Mouse (Mus musculus): ENCODE measurements at regions not wholly inside any gene's neighbourhood (a gene's known extent, or its start where the extent isn't known, plus 50 kb on each side); places are given as distances from the start of the nearest gene placed in this dataset.

DNA sequence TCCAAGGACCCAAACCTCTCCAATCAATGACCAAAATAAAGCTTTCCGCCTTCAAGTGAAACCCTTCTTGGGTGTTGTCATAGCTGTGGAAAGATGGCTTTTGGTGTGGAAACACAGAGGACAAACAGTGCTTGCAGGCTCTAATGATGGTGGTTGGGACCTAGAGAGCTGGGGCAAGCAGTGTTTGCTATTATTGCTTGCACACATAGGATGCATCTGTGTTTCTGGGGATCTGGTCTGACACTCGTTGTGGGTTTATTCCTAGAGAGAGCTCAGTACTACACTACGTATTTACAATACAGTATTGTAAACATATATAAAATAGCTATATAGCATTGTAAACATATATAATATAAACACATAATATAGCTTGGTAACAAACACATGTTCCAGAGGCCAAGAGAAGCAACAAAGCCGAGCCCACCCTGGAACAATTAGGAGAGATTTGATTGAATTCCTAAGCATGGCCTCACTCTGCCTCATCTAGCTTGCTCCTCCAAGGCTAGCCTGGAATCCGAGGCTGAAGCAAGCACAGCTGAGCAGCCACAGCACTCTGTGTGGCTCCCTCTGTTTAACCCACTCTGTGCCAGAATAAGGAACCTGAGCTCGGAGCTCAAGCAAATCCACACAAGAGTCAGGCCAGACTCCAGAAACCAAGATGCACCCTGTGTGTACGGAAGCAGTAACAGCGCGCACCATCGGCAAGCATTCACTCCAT, 200.7 kb upstream of the Lrig3 start:
- Histone ChIP-seq H3K4me1 (ENCODE audit: control insufficient read depth, insufficient read depth, low read length) (no peaks in the 10 kb centered on the region), H3K36me3 (ENCODE audit: control insufficient read depth, insufficient read depth, low read length) (no peaks in the 10 kb centered on the region), H3K27me3 (ENCODE audit: control insufficient read depth, insufficient read depth, low read length) (no peaks in the 10 kb centered on the region), H3K9me3 (ENCODE audit: control insufficient read depth, low read depth, low read length) (peaks cover 8% of the 10 kb centered on the region; the same call in 1 of the 2 replicates), H3K4me2 (replicated peaks; ENCODE audit: low read depth, low read length) (no peak overlapping the region), H3K4me3 (ENCODE audit: low read depth, low read length) (no peak overlapping the region), H3K9ac (replicated peaks; ENCODE audit: low read depth, low read length) (no peak overlapping the region), H3K27ac (ENCODE audit: low read length) (peak overlapping the region; percentile 55; the same call in 1 of the 2 replicates)
- peak; percentile 37; the same call in 1 of the 2 replicates for ATAC-seq (ENCODE audit: insufficient number of reproducible peaks, insufficient read depth, low FRiP score, low read depth)
- WGBS: 67% methylated on average over 10 of the region's 10 CpGs

DNA sequence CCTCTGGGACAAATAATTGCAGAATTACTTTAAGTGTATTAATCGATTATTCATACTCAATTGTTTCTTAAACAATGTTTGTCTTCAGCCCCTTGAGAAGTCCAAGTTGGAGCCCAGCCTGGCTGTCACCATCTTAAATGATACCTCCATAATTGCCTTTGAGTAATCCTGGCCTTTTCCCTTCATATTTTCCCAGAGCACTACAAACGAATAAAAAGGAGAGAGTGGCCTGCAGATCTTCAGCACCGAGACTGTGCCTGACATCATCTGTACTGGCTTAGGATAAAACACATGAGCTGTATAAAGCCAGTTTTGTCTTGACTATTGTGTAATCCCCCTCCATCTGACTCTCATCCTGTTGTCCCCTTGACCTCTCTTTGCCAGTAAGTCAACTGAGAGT, 197.7 kb upstream of the Lrig3 start:
- no peak for ATAC-seq (ENCODE audit: insufficient number of reproducible peaks, insufficient read depth, low FRiP score, low read depth)
- Histone ChIP-seq H3K27ac (ENCODE audit: low read length) (no peak overlapping the region), H3K4me1 (ENCODE audit: control insufficient read depth, insufficient read depth, low read length) (no peaks in the 10 kb centered on the region), H3K4me2 (replicated peaks; ENCODE audit: low read depth, low read length) (no peak overlapping the region), H3K9me3 (ENCODE audit: control insufficient read depth, low read depth, low read length) (no peaks in the 10 kb centered on the region), H3K36me3 (ENCODE audit: control insufficient read depth, insufficient read depth, low read length) (no peaks in the 10 kb centered on the region), H3K4me3 (ENCODE audit: low read depth, low read length) (no peak overlapping the region), H3K9ac (replicated peaks; ENCODE audit: low read depth, low read length) (no peak overlapping the region), H3K27me3 (ENCODE audit: control insufficient read depth, insufficient read depth, low read length) (no peaks in the 10 kb centered on the region)
- 55% methylated on average over 3 of the region's 3 CpGs for WGBS

DNA sequence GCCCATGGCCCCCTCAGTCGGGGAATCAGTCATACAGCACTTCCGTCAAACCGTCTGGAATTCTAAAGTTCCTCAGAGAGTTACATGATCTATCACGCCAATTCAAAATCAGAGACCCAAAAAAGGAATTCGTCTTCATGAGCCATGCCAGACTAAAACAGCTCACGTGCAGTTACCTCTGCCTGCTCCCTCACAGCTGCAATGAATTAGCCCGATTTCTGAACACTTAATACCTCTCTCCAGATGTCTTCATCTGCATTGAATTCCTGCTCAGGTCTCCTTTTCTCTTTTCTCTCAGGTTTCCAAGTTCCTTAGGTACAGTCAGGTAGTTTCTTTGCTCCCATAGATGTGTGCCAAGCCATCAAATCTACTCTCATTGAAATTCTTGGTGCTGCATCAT, 192.4 kb upstream of the Lrig3 start:
- no peaks in the 10 kb centered on the region for H3K36me3 ChIP-seq (ENCODE audit: control insufficient read depth, insufficient read depth, low read length)
- ATAC-seq (ENCODE audit: insufficient number of reproducible peaks, insufficient read depth, low FRiP score, low read depth): no peak
- WGBS: 54% methylated on average over 7 of the region's 7 CpGs
- H3K27ac ChIP-seq (ENCODE audit: low read length): no peak overlapping the region
- no peaks in the 10 kb centered on the region for H3K4me1 ChIP-seq (ENCODE audit: control insufficient read depth, insufficient read depth, low read length)
- no peak overlapping the region for H3K9ac ChIP-seq (replicated peaks; ENCODE audit: low read depth, low read length)
- no peaks in the 10 kb centered on the region for H3K27me3 ChIP-seq (ENCODE audit: control insufficient read depth, insufficient read depth, low read length)
- no peak overlapping the region for H3K4me2 ChIP-seq (replicated peaks; ENCODE audit: low read depth, low read length)
- no peaks in the 10 kb centered on the region for H3K9me3 ChIP-seq (ENCODE audit: control insufficient read depth, low read depth, low read length)
- no peak overlapping the region for H3K4me3 ChIP-seq (ENCODE audit: low read depth, low read length)

DNA sequence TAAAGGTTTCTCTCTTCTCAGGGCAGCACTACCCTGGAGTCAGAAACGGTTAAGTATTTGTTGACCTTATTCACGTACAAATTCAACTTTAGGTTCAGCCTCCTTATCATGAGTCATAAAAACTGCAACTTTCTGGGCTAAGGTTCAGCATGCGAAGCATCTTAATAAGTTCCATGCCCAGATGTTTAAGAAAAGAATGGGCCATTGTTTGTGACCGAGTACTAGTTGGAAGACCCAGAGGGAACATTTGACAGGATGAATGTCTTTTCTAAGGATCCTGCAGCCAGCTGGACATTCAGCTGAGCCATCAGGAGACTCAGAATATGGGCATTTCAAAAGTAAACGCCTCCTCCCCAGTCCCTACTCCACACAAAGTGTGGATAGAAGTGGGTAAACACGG, 183.5 kb upstream of the Lrig3 start:
- Histone ChIP-seq H3K4me2 (replicated peaks; ENCODE audit: low read depth, low read length) (no peak overlapping the region), H3K36me3 (ENCODE audit: control insufficient read depth, insufficient read depth, low read length) (no peaks in the 10 kb centered on the region), H3K4me1 (ENCODE audit: control insufficient read depth, insufficient read depth, low read length) (peaks cover 13% of the 10 kb centered on the region), H3K27me3 (ENCODE audit: control insufficient read depth, insufficient read depth, low read length) (no peaks in the 10 kb centered on the region), H3K4me3 (ENCODE audit: low read depth, low read length) (no peak overlapping the region), H3K27ac (ENCODE audit: low read length) (no peak overlapping the region), H3K9me3 (ENCODE audit: control insufficient read depth, low read depth, low read length) (no peaks in the 10 kb centered on the region), H3K9ac (replicated peaks; ENCODE audit: low read depth, low read length) (no peak overlapping the region)
- no peak for ATAC-seq (ENCODE audit: insufficient number of reproducible peaks, insufficient read depth, low FRiP score, low read depth)
- 45% methylated on average over 6 of the region's 6 CpGs for WGBS

DNA sequence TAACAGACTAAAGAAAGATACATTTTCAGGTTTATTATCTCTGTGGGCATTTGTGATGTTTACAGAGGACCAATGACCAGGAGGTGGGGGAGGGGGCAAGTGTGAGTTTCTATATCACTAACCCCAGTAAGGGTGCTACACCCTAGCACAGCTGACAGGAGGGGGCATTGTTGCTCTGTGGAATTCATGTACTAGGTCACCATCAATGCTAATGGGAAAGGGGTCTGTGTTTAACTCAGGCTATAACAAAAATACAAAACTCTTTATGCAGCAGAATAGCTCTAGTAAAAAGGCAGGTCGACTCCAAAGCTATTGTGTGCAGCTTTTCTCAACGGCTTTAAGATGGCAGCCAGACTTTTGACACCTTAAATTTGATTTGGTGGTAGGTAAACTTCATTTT, 181.1 kb upstream of the Lrig3 start:
- Histone ChIP-seq H3K4me3 (ENCODE audit: low read depth, low read length) (no peak overlapping the region), H3K9me3 (ENCODE audit: control insufficient read depth, low read depth, low read length) (no peaks in the 10 kb centered on the region), H3K27me3 (ENCODE audit: control insufficient read depth, insufficient read depth, low read length) (no peaks in the 10 kb centered on the region), H3K4me2 (replicated peaks; ENCODE audit: low read depth, low read length) (no peak overlapping the region), H3K9ac (replicated peaks; ENCODE audit: low read depth, low read length) (no peak overlapping the region), H3K27ac (ENCODE audit: low read length) (peak overlapping the region; percentile 79; the same call in 1 of the 2 replicates), H3K4me1 (ENCODE audit: control insufficient read depth, insufficient read depth, low read length) (peaks cover 13% of the 10 kb centered on the region), H3K36me3 (ENCODE audit: control insufficient read depth, insufficient read depth, low read length) (no peaks in the 10 kb centered on the region)
- 13% methylated on average over 2 of the region's 2 CpGs for WGBS
- ATAC-seq (ENCODE audit: insufficient number of reproducible peaks, insufficient read depth, low FRiP score, low read depth): no peak

DNA sequence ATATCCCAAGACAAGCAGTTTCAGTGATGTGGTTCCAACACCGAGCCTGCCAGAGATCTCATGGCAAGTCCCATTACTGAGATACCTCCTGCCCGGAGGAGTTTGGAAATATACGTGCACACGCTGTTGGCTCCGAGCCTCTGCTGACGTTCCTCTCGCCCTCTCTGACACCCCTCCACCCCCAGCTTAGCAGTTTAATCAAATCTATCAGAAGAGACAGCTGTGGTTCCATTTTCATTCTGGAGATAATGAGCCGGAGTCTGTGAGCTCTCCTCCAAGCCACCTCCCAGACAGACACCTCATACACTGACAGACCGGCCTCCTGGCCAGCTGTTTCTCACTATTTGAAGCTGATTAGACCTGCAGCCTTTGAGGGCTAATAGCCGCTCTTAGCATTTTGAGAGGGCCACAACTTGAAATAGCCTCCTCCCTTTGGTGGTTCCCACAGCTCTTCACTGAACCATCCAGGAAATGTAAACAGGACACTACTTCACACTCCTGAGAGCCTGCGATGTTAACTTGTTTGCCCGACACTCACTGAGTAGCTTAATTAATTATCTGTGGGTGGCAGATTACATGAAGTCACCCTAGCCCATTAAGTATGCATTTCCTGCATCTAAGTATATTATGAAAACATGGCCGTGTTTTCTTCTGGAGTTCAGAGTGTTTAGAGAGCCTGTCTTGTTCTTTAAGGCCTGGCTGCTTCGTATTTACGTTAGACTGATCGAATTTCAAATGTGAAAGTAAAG, 180.3 kb upstream of the Lrig3 start:
- Histone ChIP-seq H3K9ac (replicated peaks; ENCODE audit: low read depth, low read length) (no peak overlapping the region), H3K4me3 (ENCODE audit: low read depth, low read length) (no peak overlapping the region), H3K4me2 (replicated peaks; ENCODE audit: low read depth, low read length) (peak overlapping the region; percentile 26), H3K27ac (ENCODE audit: low read length) (peak overlapping the region; percentile 79), H3K36me3 (ENCODE audit: control insufficient read depth, insufficient read depth, low read length) (no peaks in the 10 kb centered on the region), H3K9me3 (ENCODE audit: control insufficient read depth, low read depth, low read length) (no peaks in the 10 kb centered on the region), H3K27me3 (ENCODE audit: control insufficient read depth, insufficient read depth, low read length) (no peaks in the 10 kb centered on the region), H3K4me1 (ENCODE audit: control insufficient read depth, insufficient read depth, low read length) (peaks cover 13% of the 10 kb centered on the region)
- 10% methylated on average over 16 of the region's 16 CpGs for WGBS
- ATAC-seq (ENCODE audit: insufficient number of reproducible peaks, insufficient read depth, low FRiP score, low read depth): peak; percentile 34; the same call in 1 of the 2 replicates

DNA sequence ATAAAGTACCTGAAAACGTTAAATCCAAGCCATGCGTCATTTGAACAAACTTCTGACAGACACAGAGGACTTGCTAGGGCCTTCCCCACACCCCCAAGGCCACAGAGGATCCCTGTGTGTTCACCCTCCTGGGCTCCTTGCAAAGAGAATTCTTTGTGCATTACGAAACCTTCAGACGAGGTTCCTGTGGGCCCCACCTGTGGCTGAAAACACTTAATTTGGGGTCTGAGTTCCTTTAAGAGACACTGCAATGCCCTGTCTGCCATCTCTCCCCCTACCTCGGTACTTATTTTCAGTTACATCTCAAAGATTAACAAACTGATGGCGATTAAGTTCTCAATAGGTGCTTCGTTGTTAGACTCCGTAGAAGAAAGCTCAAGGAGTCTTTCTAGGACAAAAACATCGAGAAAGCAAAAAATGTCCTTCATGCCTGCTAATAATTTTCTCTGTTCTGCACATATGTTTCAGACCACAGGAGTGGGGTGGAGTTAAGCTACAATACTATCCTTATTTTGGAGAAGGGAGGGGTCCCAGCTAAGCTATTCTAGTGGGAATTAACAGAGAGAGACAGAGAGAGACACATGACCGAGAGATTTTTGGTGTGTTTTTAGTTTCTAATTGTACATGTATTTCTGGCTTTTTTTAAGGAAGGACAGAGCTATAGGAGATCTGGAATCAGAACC, 179.6 kb upstream of the Lrig3 start:
- Histone ChIP-seq H3K4me2 (replicated peaks; ENCODE audit: low read depth, low read length) (peak overlapping the region; percentile 26), H3K9me3 (ENCODE audit: control insufficient read depth, low read depth, low read length) (no peaks in the 10 kb centered on the region), H3K36me3 (ENCODE audit: control insufficient read depth, insufficient read depth, low read length) (no peaks in the 10 kb centered on the region), H3K27me3 (ENCODE audit: control insufficient read depth, insufficient read depth, low read length) (no peaks in the 10 kb centered on the region), H3K4me3 (ENCODE audit: low read depth, low read length) (no peak overlapping the region), H3K9ac (replicated peaks; ENCODE audit: low read depth, low read length) (no peak overlapping the region), H3K27ac (ENCODE audit: low read length) (peak overlapping the region; percentile 79), H3K4me1 (ENCODE audit: control insufficient read depth, insufficient read depth, low read length) (peaks cover 13% of the 10 kb centered on the region)
- peak; percentile 23; the same call in 1 of the 2 replicates for ATAC-seq (ENCODE audit: insufficient number of reproducible peaks, insufficient read depth, low FRiP score, low read depth)
- 8% methylated on average over 10 of the region's 10 CpGs for WGBS

DNA sequence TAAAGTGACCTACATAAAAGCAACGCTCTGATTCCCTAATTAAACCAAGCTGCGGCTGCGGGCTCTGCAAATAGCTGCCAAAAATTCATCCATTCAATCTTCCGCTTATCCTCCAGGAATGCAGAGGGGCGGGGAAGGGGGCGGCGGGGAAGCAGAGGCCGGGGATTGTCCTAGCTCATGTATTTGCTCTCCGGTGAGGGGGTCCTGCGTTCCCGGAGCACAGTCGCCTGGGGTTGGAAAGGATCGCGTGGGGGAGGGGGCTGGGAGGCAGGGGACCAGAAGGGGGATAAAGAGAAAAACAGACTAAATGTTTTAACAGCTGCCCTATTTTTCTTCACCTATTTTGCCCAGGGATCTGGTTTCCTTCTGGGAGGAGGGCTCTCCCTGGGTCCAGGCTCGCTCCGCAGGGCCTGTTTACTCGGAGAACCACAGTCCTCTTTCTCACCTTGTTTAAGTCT, 179.1 kb upstream of the Lrig3 start:
- H3K36me3 ChIP-seq (ENCODE audit: control insufficient read depth, insufficient read depth, low read length): no peaks in the 10 kb centered on the region
- peak; percentile 78; the same call in 1 of the 2 replicates for ATAC-seq (ENCODE audit: insufficient number of reproducible peaks, insufficient read depth, low FRiP score, low read depth)
- H3K9me3 ChIP-seq (ENCODE audit: control insufficient read depth, low read depth, low read length): no peaks in the 10 kb centered on the region
- peak overlapping the region; percentile 1; the same call in 1 of the 2 replicates for H3K4me3 ChIP-seq (ENCODE audit: low read depth, low read length)
- H3K27ac ChIP-seq (ENCODE audit: low read length): peak overlapping the region; percentile 79
- H3K4me2 ChIP-seq (replicated peaks; ENCODE audit: low read depth, low read length): peak overlapping the region; percentile 26
- no peaks in the 10 kb centered on the region for H3K27me3 ChIP-seq (ENCODE audit: control insufficient read depth, insufficient read depth, low read length)
- no peak overlapping the region for H3K9ac ChIP-seq (replicated peaks; ENCODE audit: low read depth, low read length)
- H3K4me1 ChIP-seq (ENCODE audit: control insufficient read depth, insufficient read depth, low read length): peaks cover 13% of the 10 kb centered on the region
- WGBS: 3% methylated on average over 17 of the region's 17 CpGs

Measured in stomach, embryonic 14.5 days (tissue).